Mouse (Mus musculus) C2C12 (cell line): ENCODE data around the gene Rcbtb2. TPM values are rescaled to one million over a fixed set of nuclear protein-coding genes. Genes with fewer than 3 reads are reported as not detected.

Experiments used
- H3K27me3 ChIP-seq: one replicate; pipeline ENCODE4 v1.6.1; 2011; ENCODE audit not compliant: control insufficient read depth, insufficient read depth, insufficient read length
- H3K36me3 ChIP-seq: one replicate; pipeline ENCODE4 v1.6.1; 2011; ENCODE audit not compliant: control insufficient read depth, insufficient read depth
- H3K4me3 ChIP-seq: one replicate; pipeline ENCODE4 v1.5.1; 2011; ENCODE audit warnings: mild to moderate bottlenecking, control low read depth; ENCODE audit not compliant: poor library complexity, insufficient read depth, severe bottlenecking
- H3K79me2 ChIP-seq: one replicate; pipeline ENCODE4 v1.6.1; 2011; ENCODE audit not compliant: control insufficient read depth, insufficient read depth
- H3K79me3 ChIP-seq: one replicate; pipeline ENCODE4 v1.6.1; 2011; ENCODE audit warnings: low read depth, control low read depth
- H3ac ChIP-seq: one replicate; pipeline ENCODE3; 2011; ENCODE audit warnings: low read depth; ENCODE audit not compliant: control insufficient read depth, insufficient read length
- CEBPB ChIP-seq: IDR thresholded peaks from one replicate; pipeline ENCODE4 v1.6.1; 2011; ENCODE audit warnings: low read depth, mild to moderate bottlenecking, control low read depth, moderate library complexity
- CTCF ChIP-seq: IDR thresholded peaks from one replicate; pipeline ENCODE4 v1.5.1; 2011; ENCODE audit not compliant: control insufficient read depth, insufficient read depth, insufficient read length
- FOSL1 ChIP-seq: IDR thresholded peaks from one replicate; pipeline ENCODE4 v1.8.0; 2011; ENCODE audit warnings: mild to moderate bottlenecking, low read length; ENCODE audit not compliant: poor library complexity, insufficient read depth, severe bottlenecking
- MAX ChIP-seq: IDR thresholded peaks from one replicate; pipeline ENCODE4 v1.6.1; 2011; ENCODE audit warnings: mild to moderate bottlenecking, control low read depth
- MYOD1 ChIP-seq: IDR thresholded peaks from one replicate; pipeline ENCODE4 v1.6.1; 2011; ENCODE audit warnings: low read depth; ENCODE audit not compliant: control insufficient read depth, insufficient read length
- MYOG ChIP-seq: IDR thresholded peaks from one replicate; pipeline ENCODE4 v1.6.1; 2011; ENCODE audit not compliant: control insufficient read depth, insufficient read length; ENCODE audit errors: extremely low read depth
- USF1 ChIP-seq: IDR thresholded peaks from one replicate; pipeline ENCODE4 v1.6.1; 2011; ENCODE audit warnings: low read depth, mild to moderate bottlenecking, control low read depth, moderate library complexity
- polyA plus RNA-seq: library from polyadenylated mRNA; unstranded; fragments of >200 nt; fragmentation: generic; extraction: Trizol; gene quantifications from one replicate; pipeline ENCODE4 v1.2.1, GENCODE M21; 2012; ENCODE audit warnings: missing spikeins

Gene Rcbtb2
- polyA plus RNA-seq, 1 experiment, result 16.1 TPM

DNA sequence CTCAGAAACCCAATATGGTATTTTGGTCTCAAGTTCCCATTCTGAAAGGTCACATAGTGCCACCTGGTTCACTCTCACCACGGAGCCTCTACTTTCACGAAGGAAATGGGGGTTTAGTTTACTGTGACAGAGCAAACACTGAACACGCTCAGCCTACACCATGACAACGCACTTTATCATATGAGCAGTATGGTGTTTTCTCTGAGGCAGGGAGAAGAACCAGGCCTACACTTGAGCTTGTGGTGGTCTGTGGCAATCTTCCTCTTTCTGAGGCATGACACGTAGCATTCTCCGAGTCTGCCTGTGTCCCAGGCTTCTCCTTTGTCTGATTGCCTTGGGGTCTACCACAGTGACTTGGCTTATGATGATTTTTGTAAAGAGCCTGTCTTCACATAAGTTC lies 53.0 kb downstream of the Rcbtb2 start:
- Histone ChIP-seq H3K4me3 (no peak overlapping the region), H3K79me2 (no peaks in the 10 kb centered on the region), H3K79me3 (no peaks in the 10 kb centered on the region), H3ac (no peak overlapping the region), H3K36me3 (no peaks in the 10 kb centered on the region), H3K27me3 (no peaks in the 10 kb centered on the region)
- TF ChIP-seq MYOD1 (no peak), USF1 (no peak), MAX (no peak), CTCF (no peak), CEBPB (no peak)

DNA sequence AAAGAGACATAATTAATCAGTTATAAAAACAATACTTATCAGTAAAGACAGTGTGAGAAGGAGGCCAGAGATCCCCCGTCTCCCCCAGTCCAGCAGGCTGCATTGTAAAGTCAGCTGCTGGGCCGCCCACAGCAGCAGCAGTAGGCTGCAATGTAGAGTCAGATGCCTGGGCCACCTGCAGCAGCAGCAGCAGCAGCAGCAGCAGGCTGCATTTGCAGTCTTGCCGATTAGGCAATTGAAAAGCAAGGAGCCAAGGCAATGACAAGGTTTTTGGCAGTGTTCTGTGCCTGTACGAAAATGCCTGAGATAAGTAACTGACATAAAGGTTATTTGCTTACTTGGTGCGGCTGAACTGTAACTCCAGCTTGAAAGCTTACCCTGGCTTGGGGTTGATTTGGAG lies 53.4 kb downstream of the Rcbtb2 start:
- Histone ChIP-seq H3K27me3 (no peaks in the 10 kb centered on the region), H3K79me3 (no peaks in the 10 kb centered on the region), H3K36me3 (no peaks in the 10 kb centered on the region), H3K79me2 (no peaks in the 10 kb centered on the region), H3K4me3 (no peak overlapping the region), H3ac (no peak overlapping the region)
- TF ChIP-seq CEBPB, result no peak
- TF ChIP-seq MAX, result no peak
- no peak for TF ChIP-seq MYOD1
- no peak for TF ChIP-seq CTCF
- TF ChIP-seq MYOG, result no peak
- no peak for TF ChIP-seq USF1
- no peak for TF ChIP-seq FOSL1

DNA sequence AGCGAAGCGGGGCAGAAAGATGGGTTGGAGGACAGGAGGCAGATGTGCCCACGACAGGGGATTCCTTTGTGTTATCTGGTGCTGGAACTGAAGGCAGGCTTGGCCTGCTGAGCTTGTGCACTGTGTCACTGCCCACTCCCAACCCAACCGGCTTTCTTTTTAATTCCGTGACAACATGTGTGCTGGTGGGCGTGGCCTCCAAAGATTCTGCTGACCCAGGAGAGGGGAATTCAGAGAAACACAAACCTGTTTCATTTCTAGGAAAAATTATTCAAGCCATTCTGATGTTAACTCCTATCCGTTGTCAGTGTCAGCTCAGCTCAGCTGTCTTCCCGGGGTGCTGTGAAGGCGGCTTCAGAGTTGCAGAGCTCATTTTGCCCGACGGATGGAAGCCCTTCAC lies 55.1 kb downstream of the Rcbtb2 start:
- Histone ChIP-seq H3K4me3 (no peak overlapping the region), H3K79me3 (no peaks in the 10 kb centered on the region), H3K36me3 (no peaks in the 10 kb centered on the region), H3K79me2 (no peaks in the 10 kb centered on the region), H3K27me3 (no peaks in the 10 kb centered on the region), H3ac (no peak overlapping the region)
- TF ChIP-seq CEBPB (no peak), FOSL1 (no peak), USF1 (no peak), CTCF (no peak), MYOG (no peak), MAX (no peak)

DNA sequence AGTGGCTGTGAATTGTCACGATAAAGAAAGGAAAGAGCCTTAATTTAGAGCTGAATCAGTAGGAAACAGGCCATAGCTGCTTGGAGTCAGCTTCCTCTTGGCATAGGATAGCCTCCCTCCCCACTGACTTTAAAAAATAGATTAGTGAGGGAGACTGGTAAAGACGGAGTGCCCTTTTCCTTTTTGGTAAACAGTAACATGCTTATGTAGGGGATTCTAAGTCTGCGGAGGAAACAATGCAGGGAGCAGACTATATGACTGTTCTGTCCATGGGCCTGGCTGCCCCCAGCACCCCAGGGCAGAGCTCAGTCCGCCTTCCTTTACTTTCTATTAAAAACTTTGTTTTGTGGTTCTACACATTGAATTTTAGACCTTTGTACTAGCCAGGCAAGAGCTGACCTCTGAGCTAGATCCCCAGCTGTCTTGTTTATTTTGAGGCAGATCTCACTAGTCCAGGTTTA lies 56.4 kb downstream of the Rcbtb2 start:
- no peaks in the 10 kb centered on the region for H3K27me3 ChIP-seq
- H3K79me2 ChIP-seq, result no peaks in the 10 kb centered on the region
- H3ac ChIP-seq, result no peak overlapping the region
- no peaks in the 10 kb centered on the region for H3K79me3 ChIP-seq
- no peaks in the 10 kb centered on the region for H3K36me3 ChIP-seq
- TF ChIP-seq MYOG, result no peak
- TF ChIP-seq USF1, result no peak
- no peak for TF ChIP-seq CEBPB
- TF ChIP-seq MAX, result no peak
- TF ChIP-seq FOSL1, result no peak
- no peak for TF ChIP-seq CTCF
- no peak for TF ChIP-seq MYOD1
- no peak overlapping the region for H3K4me3 ChIP-seq

DNA sequence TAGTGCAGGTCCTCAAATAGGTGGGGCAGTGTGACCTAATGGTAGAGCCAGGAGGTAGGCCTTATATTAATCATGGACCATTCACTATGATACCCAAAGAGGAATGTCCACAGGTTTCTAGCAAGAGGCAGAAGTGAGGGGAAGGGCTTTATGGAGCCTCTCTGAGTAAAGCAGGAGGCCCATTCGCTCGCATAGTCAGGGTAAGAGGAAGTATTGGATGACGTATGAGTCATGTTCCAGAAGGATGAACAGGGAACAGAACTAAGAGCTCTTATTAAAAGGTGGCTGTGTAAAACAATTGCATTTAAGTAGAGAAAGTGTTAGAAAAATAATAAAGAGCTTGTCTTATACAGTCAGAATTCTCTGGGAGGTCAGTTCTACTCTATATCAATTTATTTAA lies 57.8 kb downstream of the Rcbtb2 start:
- TF ChIP-seq MAX (no peak), USF1 (no peak), CTCF (no peak)
- Histone ChIP-seq H3K79me3 (no peaks in the 10 kb centered on the region), H3K36me3 (no peaks in the 10 kb centered on the region), H3K27me3 (no peaks in the 10 kb centered on the region), H3K79me2 (no peaks in the 10 kb centered on the region), H3ac (no peak overlapping the region), H3K4me3 (no peak overlapping the region)

DNA sequence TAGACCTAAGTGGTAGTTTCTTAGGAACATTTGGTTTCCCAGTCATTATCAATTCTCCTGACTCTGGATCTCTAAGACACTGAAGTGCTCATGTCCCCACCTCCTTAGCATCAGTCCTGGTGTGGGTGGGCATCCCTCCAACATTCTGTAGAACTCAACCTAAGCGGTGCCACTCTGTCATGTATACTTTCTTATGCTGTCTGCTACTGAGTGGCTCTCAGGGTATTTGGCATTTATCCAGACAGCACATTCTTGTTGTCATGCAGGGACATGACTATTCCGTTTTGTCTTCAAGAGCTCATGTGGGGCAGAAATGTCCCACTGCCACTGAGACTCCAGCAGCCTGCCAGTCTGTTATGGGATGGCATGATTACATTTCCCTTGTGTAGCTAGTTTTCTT lies 58.3 kb downstream of the Rcbtb2 start:
- Histone ChIP-seq H3K79me3 (no peaks in the 10 kb centered on the region), H3ac (no peak overlapping the region), H3K36me3 (no peaks in the 10 kb centered on the region), H3K27me3 (no peaks in the 10 kb centered on the region), H3K4me3 (no peak overlapping the region), H3K79me2 (no peaks in the 10 kb centered on the region)
- TF ChIP-seq MAX (no peak), FOSL1 (no peak), CTCF (no peak), MYOG (no peak), CEBPB (no peak), USF1 (no peak), MYOD1 (no peak)
